Mouse (Mus musculus): ENCODE data around the gene Klhl9.
A peak's percentile ranks its signal among the peaks of the same experiment; 100 is the strongest.

The Klhl9 gene

DNA sequence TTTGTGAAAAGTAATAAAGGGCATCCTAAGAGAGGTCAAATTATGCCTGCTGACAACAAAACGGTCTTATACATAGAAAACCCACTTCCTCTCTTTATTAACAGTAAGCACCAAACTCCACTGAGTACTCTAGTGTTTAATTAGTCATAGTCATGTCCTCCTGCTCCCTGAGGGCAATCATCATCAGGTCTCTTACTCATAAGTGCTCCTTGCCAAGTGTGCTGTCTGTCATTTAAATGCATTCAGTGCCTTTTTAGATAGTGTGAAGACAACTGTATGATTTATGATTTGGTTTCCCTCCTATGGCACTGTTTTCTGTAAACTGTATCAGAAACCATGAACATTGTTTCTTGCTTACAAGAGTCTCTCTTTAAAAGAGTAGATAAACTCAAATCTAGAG, 8.0 kb downstream of the Klhl9 start:
- no peak for DNase-seq

DNA sequence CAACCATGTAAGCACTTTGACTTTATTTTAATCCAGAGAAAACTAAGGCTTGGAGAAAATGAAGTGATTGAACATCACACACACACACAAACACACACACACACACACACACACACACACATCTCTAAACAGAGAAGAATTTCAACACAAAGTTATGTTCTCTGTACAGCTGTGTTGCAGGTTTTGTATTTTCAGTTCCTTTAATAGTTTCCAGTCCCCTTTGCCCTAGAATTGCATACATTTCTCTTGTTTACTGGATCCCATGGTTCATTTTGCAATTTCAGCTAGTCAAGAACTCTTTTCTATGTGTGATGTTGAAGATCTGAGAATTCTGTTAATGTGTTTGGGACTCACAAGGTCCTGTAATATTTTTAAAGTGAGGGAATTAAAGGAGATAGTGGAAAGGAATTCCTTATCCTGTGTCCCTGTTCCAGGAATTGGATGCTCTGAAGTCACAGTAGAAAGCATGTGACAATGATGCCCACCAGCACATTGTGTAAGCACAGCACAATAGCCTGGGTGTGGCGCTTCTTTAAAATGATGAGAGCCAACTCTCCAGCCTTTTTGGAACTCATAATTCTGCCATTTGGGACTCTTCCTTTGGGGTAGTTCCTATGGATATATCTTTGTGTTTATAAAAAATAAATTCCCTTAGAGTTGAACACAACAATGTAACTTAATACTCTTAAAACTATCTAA, 15.0 kb downstream of the Klhl9 start:
- no peak for DNase-seq

DNA sequence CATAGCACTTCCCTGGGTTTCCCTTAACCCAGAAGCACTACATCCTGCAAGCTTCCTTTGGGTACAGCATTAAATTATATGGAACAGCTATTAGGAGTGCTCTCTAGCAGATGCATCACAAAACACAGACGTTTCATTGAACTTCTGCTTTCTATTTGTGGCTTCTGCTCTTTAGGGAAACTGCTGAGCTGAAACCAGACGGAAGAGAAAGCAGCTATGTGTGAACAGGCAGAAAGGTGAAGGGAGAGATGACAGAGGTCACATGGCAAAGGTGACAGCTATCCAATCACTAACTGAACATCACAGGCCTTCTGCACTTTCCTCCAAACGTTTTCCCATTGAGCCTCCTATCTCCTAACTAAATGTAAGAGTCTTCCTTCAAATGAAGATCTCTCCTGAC, 16.3 kb downstream of the Klhl9 start:
- no peak for DNase-seq

DNA sequence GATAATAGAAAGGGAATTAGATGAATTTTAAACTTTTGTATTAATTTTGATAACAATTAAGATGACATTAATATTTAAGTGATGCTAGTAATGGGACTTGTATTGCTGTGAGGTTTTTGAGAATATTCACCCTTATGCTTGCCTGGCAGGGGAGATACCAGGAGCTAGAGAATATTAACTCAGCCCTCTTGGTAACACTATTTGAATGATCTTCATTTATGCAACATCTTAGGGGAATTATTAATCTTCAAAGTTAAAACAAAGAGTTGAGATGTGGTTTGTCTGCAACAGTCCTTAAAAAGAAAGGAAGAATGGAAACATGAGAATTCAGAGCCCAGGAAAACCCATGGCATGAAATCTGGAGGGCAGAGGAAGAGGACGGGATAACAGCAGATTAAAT, 23.0 kb downstream of the Klhl9 start:
- no peak for DNase-seq

DNA sequence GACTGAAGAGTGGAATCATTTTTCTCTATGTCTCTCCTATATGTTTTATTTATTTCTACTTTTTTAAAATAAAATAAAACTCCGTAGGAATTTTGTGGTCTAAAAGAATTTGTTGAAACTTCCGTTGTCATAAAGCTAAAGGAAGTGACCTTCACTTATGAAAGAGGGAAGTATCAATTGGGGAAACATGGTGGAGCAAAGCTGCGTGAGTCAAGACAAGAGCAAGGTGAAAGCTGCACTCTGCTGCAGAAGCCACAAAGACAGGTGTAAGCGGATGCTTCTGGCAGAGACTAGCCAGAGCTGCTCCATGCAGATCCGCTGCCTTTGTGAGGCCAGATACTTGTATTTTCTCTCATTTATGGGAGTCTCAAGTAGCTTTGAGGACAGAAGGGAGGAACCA, 23.5 kb downstream of the Klhl9 start:
- no peak for DNase-seq

DNA sequence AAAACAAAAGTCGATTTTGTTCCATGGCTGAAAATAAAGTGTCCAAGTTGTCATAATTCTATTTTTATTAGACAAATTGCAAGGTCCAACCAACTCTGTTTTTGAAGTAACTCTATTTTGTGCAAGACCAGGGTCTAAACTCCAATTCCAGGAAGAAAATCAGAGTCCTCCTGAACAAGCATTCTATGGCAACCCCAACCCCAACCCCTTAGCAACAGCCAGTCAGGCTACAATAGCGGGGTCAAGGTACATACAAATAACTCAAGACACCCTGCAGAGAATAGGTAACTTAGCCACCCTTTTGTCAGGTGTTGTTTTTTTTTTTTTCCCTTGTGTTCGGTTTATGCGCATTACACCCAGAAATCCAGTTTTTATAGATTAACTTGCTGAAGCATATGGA, 24.5 kb downstream of the Klhl9 start:
- DNase-seq, result no peak

DNA sequence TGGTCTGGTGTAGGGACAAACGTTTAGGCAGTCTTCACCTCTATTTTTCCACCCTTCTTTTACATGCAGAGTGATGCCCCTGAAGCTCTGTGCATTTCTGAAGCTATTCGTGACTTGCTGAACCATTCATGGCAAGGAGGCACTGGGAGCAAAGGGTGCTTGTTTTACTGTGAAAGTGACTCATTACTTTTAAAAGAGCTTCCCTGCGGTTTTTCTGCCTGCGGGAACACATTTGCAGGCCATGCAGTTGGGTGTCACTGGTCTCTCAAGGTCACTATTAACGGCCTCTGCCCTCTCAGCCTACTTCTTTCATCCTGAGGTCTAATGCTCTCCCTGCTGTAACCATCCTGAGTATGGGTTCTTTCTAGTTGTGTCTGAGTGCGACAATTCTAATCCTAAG, 25.2 kb downstream of the Klhl9 start:
- DNase-seq, result no peak

DNA sequence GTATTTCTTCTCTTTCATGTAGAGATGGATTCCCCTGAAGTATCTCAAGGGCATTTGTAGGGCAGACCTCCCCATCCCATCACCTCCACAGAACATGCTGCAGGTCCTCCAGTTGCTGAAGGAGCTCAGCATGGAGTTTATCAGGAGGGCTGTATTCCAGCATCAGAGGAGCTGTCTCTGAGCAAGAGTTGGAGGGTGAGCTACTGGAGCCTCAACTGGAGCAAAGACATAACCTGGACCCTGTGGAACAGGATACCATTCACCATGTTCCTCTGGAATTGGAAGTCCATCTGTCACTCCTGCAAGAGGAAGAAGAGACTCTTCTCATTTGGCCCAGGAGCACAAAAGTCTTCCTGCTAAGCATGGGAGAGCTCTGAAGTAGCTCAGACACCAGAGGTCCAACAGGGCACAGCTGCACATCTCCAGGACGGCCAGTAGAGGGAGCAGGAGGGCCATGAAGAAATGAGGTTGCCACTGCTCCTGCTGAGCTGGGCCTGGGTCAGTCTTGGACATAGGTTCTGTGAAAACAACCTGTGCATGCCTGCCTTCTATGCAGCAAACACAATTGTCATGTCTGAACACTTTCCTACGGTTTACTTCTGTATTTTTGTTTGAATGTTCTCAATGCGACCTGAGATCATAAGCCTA, 25.9 kb downstream of the Klhl9 start:
- DNase-seq, result peak; percentile 83

DNA sequence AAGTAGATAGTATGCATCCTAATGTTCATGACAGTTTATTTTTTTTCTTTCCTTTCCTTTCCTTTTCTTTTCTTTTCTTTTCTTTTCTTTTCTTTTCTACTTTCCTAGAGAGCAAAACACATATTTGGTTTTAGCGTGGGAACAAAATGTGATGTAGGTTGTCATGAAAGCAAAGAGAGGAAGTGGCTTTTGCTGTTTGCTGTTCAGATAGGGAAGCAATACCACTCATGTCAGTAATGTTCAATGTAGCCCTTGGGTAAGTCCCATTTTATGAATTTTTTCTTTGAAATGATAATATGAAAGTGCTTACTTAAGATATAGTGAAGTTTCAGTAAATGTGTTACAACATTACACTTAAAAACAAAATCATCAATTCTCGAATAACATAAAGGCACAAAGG, 28.9 kb downstream of the Klhl9 start:
- DNase-seq, result no peak

DNA sequence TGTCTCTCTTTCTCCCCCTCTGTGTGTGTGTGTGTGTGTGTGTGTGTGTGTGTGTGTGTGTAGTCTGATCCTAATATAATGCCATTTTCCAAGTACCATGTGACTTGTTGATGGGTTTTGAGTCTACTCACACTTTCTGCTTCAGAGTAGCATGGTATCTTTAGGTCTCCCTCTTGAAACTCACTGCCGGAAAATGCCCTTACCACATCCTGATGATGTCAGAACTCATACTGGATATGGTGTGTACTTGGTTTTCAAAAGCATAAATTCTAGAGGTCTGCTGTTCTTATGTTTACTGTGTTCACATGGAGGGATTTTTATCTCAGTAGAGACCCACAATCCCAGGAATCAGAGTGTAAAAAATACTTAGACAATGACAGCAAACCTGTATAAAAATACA, 29.7 kb downstream of the Klhl9 start:
- DNase-seq, result no peak

DNA sequence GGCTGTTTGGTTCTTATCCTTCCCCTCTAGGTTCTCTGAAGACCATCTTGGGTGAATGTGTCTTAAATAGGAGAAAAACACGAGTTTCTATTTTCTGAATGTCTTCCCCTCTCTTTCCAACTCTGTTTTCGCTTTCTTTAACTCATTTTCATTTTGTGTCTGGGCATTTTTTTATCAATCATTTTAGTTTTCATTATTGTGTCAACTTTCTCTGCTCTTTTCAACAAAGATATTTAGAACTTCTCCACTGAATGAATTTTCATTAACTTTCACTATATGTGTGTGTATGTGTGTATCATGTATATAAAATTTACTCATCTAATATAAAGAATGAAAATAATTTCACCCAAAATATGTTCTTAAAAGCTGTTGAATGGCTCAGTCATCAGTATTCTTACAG, 31.0 kb downstream of the Klhl9 start, which contains the start of gene Ifnab:
Gene Ifnab (minus strand): TSS at position 101 of the 400 bp plus-strand sequence.
- DNase-seq, result no peak

DNA sequence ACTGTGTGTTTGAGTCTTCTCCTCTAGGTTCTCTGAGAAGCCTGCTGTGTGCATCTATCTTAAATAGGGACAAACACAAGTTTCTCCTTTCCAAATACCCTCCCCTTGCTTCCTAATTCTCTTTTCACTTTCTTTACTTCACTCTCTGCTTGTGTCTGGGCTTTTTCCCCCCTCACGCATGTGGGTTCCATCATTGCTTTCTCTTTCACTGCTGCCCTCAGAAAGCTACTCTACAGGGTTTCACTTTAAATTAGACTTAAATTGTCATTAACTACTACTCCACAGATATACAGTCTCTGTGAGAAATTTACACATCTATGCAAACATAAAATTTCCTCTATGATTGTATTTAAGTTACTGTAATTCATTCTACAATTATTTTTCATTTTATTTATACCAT, 38.5 kb downstream of the Klhl9 start, which contains the start of gene Ifna2:
Gene Ifna2 (minus strand): TSS at position 101 of the 400 bp plus-strand sequence.
- no peak for DNase-seq

DNA sequence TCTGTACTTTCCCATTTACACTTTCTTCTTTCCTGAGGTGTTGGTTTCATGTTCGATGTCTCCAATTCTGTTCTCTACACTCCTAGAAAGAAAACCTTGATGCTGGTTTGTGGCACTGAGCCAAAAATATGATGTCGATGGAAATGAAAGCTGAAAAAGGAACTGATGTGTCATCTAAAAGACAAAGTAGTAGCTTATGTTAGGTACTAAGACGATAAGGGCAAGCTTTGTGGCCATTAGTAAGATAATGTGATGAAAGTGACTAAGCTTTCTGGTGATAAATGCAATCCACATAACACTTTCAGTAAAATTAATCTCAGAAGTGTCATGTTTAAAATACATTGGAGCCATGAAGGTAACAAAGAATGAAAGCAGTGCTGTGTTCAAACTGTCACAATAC, 40.9 kb downstream of the Klhl9 start:
- no peak for DNase-seq

DNA sequence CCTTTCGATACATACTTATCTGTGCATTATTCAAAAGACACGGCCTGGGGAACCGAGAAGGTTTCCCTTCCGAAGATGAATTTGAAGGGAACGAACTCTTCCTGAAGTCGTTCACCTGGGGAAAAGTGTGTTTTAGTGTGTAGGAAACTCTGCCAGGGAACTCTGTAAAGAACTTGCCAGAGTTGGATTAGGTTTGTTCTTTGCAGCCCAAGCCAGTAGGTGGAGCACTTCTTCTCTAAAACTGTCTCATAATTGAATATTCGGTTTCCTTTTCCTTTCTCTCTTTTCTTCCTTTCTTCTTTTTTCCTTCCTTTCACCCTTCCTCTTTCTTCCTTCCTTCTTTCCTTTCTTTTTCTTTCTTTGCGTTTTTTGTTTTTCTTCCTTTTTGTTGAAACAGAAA, 41.9 kb downstream of the Klhl9 start:
- DNase-seq, result peak; percentile 33

DNA sequence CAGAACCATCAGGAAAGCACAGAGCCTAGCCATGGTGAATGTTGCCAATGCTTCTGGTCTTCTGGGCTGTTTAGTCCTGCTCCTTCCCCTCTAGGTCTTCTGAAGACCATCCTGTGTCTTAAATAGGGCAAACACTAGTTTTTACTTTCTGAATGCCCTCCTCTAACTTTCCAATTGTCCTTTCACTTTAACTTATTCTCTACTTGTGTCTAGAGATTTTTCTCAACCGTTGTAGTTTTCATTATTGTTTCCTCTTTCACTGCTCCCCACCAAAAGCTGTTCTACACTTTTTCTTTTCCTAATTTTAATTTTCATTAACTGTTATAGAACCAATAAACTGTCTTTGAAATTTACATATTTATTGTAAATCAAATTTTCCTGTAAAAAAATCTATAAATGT, 45.4 kb downstream of the Klhl9 start, which contains the start of gene Ifna16:
Gene Ifna16 (minus strand): TSS at position 101 of the 400 bp plus-strand sequence.
- no peak for DNase-seq
